Mouse (Mus musculus): ENCODE data around the gene Nid2.

The Nid2 gene

DNA sequence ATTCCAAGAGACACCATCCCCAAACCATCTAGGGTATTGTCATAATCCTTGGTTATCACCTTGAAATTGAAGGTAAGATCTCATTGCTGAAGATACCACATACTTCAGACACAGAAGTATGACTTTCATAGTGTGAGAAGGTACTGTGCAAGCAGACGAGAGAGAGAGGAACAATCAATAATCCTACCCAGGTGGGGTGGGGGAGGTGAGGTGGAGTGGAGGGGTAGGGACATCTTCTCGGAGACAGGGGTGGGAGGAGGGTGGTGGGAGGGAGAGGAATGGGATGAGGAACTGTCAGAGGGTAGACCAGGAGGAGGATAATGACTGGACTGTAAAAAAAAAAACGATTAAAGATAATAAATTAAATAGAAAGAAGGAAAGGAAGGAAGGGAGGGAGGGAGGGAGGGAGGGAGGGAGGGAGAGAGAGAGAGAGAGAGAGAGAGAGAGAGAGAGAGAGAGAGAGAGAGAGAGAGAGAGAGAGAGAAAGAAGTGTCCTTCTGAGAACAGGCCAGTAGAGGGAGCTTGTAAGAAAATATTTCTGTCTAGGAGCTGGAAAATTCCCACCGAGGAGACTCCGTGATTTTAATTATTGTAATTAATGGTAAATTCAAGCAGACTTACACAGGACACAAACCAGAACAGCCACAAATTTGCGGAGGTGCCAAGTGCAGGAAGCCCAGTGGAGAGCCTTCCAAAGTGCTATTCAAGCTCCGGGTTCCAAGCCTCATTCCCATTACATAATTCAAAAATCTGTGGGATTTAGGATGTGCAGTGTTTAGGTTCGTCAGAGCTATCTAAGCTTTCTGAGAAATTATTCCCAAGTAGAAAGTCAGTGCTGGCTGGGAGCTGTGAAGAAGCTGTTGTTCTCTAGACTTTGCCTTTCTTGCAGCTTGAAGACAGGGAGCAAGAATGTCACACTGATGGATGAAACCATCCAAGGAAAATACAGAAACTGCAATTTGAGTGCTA lies 108.0 kb downstream of the Nid2 start:
- DNase-seq (ENCODE audit: low read depth, low spot score), result no peak

DNA sequence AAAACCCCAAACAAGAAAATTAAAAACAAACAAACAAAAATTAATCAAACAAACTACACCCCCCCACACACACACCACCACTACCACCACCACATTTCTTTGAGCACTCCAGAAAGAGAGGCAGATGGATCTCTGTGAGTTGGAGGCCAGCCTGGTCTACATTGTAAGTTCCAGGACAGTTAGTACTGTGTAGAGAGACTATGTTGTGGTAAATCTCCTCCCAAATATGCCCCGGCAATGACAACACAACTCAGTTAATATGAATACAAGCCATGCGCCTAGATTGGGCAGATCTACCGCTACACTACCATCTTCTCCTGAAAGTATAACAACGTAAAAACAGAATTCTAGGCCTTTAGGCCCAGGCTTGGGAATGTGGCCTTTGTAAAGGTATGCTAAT lies 109.2 kb downstream of the Nid2 start:
- no peak for DNase-seq (ENCODE audit: low read depth, low spot score)

Data from skeletal muscle tissue, adult 2 months (tissue).